Mouse (Mus musculus): ENCODE results near the gene Art5. TPM values are rescaled to one million over a fixed set of nuclear protein-coding genes. Genes with fewer than 3 reads are reported as not detected.
A peak's percentile ranks its signal among the peaks of the same experiment; 100 is the strongest.
"Not testable (repeated sequence)": the region's sequence is repeated elsewhere in the genome, so short reads cannot be mapped to it uniquely, and the experiment has no call there.

Gene Art5
- polyA plus RNA-seq, 1 experiment from 2014 or later = 0.36 TPM

DNA sequence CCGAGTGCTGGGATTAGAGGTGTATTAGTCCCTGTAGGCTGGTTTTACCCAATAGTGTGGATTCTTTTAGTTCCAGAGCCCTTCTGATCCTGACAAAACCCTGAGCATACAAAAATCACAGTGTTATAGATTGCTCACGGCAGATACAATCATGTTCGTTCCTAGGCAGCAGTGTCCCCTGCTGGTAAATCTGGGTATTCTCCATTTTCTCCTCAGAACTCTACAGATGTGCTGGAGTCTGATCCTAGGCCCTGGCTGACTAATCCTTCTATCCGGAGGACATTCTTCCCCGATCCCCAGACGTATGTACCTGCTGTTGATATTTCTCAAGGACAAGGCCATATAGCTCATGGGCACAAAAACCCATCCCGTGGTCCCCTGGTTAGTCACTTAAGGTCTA, 30.8 kb downstream of the Art5 start:
- WGBS (ENCODE audit: insufficient replicate concordance) = 74% methylated on average over 7 of the region's 7 CpGs
- H3K36me3 ChIP-seq = peaks cover 97% of the 10 kb centered on the region
- no peak overlapping the region for H3K4me3 ChIP-seq
- H3K4me2 ChIP-seq = no peak overlapping the region
- ATAC-seq = no peak
- H3K9ac ChIP-seq = no peak overlapping the region
- H3K27me3 ChIP-seq (replicated peaks) = no peaks in the 10 kb centered on the region
- H3K27ac ChIP-seq = no peak overlapping the region
- no peaks in the 10 kb centered on the region for H3K9me3 ChIP-seq (replicated peaks)
- H3K4me1 ChIP-seq = no peaks in the 10 kb centered on the region

GRCm38 (mm10) chr7:102076714-102077296, 32.5 kb downstream of the Art5 start:
- peaks cover 97% of the 10 kb centered on the region for H3K36me3 ChIP-seq
- no peak overlapping the region for H3K9ac ChIP-seq
- H3K4me2 ChIP-seq = no peak overlapping the region
- H3K9me3 ChIP-seq (replicated peaks) = no peaks in the 10 kb centered on the region
- ATAC-seq = peak; percentile 37; the same call in 1 of the 2 replicates
- 75% methylated on average over 7 of the region's 7 CpGs for WGBS (ENCODE audit: insufficient replicate concordance)
- H3K4me1 ChIP-seq = no peaks in the 10 kb centered on the region
- H3K4me3 ChIP-seq = no peak overlapping the region
- no peak overlapping the region for H3K27ac ChIP-seq
- no peaks in the 10 kb centered on the region for H3K27me3 ChIP-seq (replicated peaks)

DNA sequence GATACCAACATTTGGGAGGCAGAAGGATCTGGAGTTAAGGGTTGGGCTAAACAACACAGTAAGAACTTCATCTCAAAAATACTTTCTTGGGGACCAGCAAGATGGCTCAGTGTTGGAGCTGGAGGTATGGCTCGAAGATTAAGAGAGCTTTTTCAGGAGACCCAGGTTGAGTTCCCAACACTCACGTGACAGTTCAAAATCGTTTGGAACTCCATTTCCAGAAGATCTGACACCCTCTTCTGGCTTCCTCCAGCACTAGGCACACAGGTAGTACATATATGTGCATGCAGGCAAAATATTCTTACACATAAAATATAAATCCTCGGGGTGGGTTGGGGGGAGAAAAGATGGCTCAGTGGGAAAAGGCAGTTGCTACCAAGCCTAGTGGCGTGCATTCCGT, 42.9 kb downstream of the Art5 start:
- H3K27ac ChIP-seq = peak overlapping the region; percentile 77
- no peak for ATAC-seq

GRCm38 (mm10) chr7:102065046-102065891, 44.0 kb downstream of the Art5 start, which contains the start of the genes Rnf121, Xndc1 and Xntrpc:
TSS of gene Rnf121 (minus strand) at chr7:102065469.
TSS of gene Xndc1 (plus strand) at chr7:102065511.
TSS of gene Xntrpc (plus strand) at chr7:102065713.
- peak; percentile 99 for ATAC-seq
- Histone ChIP-seq H3K27ac (peak within 1 kb of the TSS; percentile 77), H3K9ac (peak within 1 kb of the TSS; percentile 82), H3K27me3 (replicated peaks) (no peaks in the 10 kb centered on the region), H3K4me2 (peak within 1 kb of the TSS; percentile 87), H3K9me3 (replicated peaks) (no peaks in the 10 kb centered on the region), H3K4me1 (peaks cover 49% of the 10 kb centered on the region), H3K36me3 (peaks cover 24% of the 10 kb centered on the region), H3K4me3 (peak within 1 kb of the TSS; percentile 83)
- under 1% methylated on average over 56 of the region's 56 CpGs for WGBS (ENCODE audit: insufficient replicate concordance)

More for the DNA sequence above, 42.9 kb downstream of the Art5 start:
- Histone ChIP-seq H3K27me3 (replicated peaks) (no peaks in the 10 kb centered on the region), H3K36me3 (peaks cover 29% of the 10 kb centered on the region), H3K4me3 (peak overlapping the region; percentile 83), H3K9ac (peak overlapping the region; percentile 82), H3K9me3 (replicated peaks) (no peaks in the 10 kb centered on the region), H3K4me2 (peak overlapping the region; percentile 87), H3K4me1 (peaks cover 40% of the 10 kb centered on the region)
- WGBS (ENCODE audit: insufficient replicate concordance) = 66% methylated on average over 6 of the region's 6 CpGs

DNA sequence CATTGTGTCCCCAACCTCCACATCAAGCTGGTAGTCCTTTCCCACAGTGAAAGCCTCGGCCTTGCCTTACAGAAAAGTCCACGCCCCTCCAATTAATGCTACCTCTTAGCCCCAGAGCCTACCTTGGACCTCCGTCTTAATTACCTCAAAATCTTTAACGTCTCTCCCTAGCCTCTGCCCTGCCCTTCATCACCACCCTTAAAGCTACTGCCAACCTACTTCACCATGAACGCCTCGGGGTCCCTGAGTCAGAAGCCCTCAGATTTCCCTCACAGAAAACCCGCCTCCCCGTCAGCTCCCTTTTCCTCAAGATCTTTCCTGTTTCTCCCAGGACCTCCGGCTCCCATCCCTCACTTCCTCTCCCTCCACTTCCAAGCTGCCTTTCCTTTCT, 44.6 kb downstream of the Art5 start:
- ATAC-seq = peak; percentile 10; the same call in 1 of the 2 replicates
- Histone ChIP-seq H3K4me3 (peak overlapping the region; percentile 83), H3K36me3 (peaks cover 23% of the 10 kb centered on the region), H3K27ac (peak overlapping the region; percentile 77; the same call in 1 of the 2 replicates), H3K27me3 (replicated peaks) (no peaks in the 10 kb centered on the region), H3K9me3 (replicated peaks) (no peaks in the 10 kb centered on the region), H3K9ac (peak overlapping the region; percentile 82), H3K4me2 (peak overlapping the region; percentile 87), H3K4me1 (peaks cover 51% of the 10 kb centered on the region)
- 0% methylated on average over 9 of the region's 9 CpGs for WGBS (ENCODE audit: insufficient replicate concordance)

DNA sequence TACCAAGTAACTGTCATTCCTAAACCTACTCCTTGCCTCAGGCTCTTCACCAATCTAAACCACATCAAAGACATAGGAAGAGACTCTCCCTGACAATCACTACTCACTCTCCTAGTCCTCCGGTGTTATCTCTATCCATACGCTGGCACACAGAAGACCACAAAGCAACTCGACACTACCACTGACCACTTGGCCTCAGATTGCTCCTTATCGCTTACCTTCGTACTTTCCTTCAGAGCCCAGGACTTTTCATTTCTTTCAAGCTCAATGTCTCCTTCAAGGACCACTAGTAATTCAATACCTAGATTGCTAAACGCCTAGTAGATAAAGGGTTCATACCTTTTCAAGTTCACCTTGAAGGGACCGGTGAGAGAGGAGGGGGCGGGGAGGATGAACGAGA, 45.4 kb downstream of the Art5 start:
- 30% methylated on average over 9 of the region's 9 CpGs for WGBS (ENCODE audit: insufficient replicate concordance)
- Histone ChIP-seq H3K27me3 (replicated peaks) (no peaks in the 10 kb centered on the region), H3K9me3 (replicated peaks) (no peaks in the 10 kb centered on the region), H3K27ac (no peak overlapping the region), H3K36me3 (peaks cover 26% of the 10 kb centered on the region), H3K4me1 (peaks cover 51% of the 10 kb centered on the region), H3K4me3 (peak overlapping the region; percentile 83), H3K9ac (peak overlapping the region; percentile 82), H3K4me2 (peak overlapping the region; percentile 87)
- ATAC-seq = no peak

GRCm38 (mm10) chr7:102062203-102062602, 47.1 kb downstream of the Art5 start:
- H3K36me3 ChIP-seq = peaks cover 33% of the 10 kb centered on the region
- no peak for ATAC-seq
- peaks cover 48% of the 10 kb centered on the region for H3K4me1 ChIP-seq
- no peak overlapping the region for H3K4me3 ChIP-seq
- WGBS (ENCODE audit: insufficient replicate concordance) = 63% methylated on average over 1 of the region's 1 CpGs
- H3K27me3 ChIP-seq (replicated peaks) = no peaks in the 10 kb centered on the region
- H3K4me2 ChIP-seq = no peak overlapping the region
- no peak overlapping the region for H3K9ac ChIP-seq
- H3K9me3 ChIP-seq (replicated peaks) = no peaks in the 10 kb centered on the region
- H3K27ac ChIP-seq = no peak overlapping the region

DNA sequence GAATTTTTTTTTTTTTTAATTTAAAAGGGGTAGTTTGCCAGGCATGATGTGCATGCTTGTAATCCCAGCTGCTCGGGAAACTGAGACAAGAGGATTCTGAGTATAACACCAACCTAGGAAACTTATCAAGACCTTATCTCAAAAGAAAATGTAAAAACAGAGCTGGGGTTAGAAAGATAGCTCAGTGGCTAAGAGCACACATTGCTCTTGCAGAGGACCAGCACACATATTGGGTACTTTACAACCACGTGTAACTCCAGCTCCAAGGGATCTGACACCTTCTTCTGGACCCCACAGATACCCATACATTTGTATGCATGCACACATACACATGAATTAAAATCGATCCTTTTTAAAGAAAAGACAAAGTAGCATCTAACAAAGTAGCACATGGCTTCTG, 47.9 kb downstream of the Art5 start:
- Histone ChIP-seq H3K36me3 (peaks cover 40% of the 10 kb centered on the region), H3K9ac (no peak overlapping the region), H3K27ac (no peak overlapping the region), H3K4me3 (no peak overlapping the region), H3K4me2 (no peak overlapping the region), H3K4me1 (peaks cover 43% of the 10 kb centered on the region), H3K27me3 (replicated peaks) (no peaks in the 10 kb centered on the region), H3K9me3 (replicated peaks) (no peaks in the 10 kb centered on the region)
- ATAC-seq = no peak
- WGBS (ENCODE audit: insufficient replicate concordance) = 35% methylated on average over 3 of the region's 3 CpGs

GRCm38 (mm10) chr7:102048524-102048923, 60.8 kb downstream of the Art5 start:
- H3K9ac ChIP-seq; H3K9me3 ChIP-seq (replicated peaks); ATAC-seq; H3K27ac ChIP-seq; H3K4me1 ChIP-seq; H3K4me3 ChIP-seq; H3K27me3 ChIP-seq (replicated peaks); H3K4me2 ChIP-seq: not testable (repeated sequence)
- peaks cover 23% of the 10 kb centered on the region for H3K36me3 ChIP-seq

Other genes with a start within 250 kb of the Art5 start
- gene Anapc15, start 245.8 kb downstream of the Art5 start, polyA plus RNA-seq (2016; fragmentation: Nextera tagmentation; extraction: Ambion mirVana) = 72.0 and 82.2 TPM in 2 replicates
- 0.50 and 0.70 TPM in 2 replicates for gene Folr1, start 238.7 kb downstream of the Art5 start, polyA plus RNA-seq (2016; fragmentation: Nextera tagmentation; extraction: Ambion mirVana)
- gene Lamtor1, start 203.6 kb downstream of the Art5 start, polyA plus RNA-seq (2016; fragmentation: Nextera tagmentation; extraction: Ambion mirVana) = 82.3 and 82.5 TPM in 2 replicates
- 0.14 and 0.30 TPM in 2 replicates for gene Tomt, start 203.1 kb downstream of the Art5 start, polyA plus RNA-seq (2016; fragmentation: Nextera tagmentation; extraction: Ambion mirVana)
- 2.8 and 3.6 TPM in 2 replicates for gene Lrrc51, start 175.6 kb downstream of the Art5 start, polyA plus RNA-seq (2016; fragmentation: Nextera tagmentation; extraction: Ambion mirVana)
- gene Numa1, start 175.4 kb downstream of the Art5 start, polyA plus RNA-seq (2016; fragmentation: Nextera tagmentation; extraction: Ambion mirVana) = 48.7 and 53.0 TPM in 2 replicates
- gene Il18bp, start 90.8 kb downstream of the Art5 start, polyA plus RNA-seq (2016; fragmentation: Nextera tagmentation; extraction: Ambion mirVana) = 4.5 and 4.9 TPM in 2 replicates
- 12.7 and 13.4 TPM in 2 replicates for gene Rnf121, start 44.0 kb downstream of the Art5 start, polyA plus RNA-seq (2016; fragmentation: Nextera tagmentation; extraction: Ambion mirVana)
- gene Xndc1, start 44.0 kb downstream of the Art5 start, polyA plus RNA-seq (2016; fragmentation: Nextera tagmentation; extraction: Ambion mirVana) = 20.2 and 21.0 TPM in 2 replicates
- gene Xntrpc, start 43.8 kb downstream of the Art5 start, polyA plus RNA-seq (2016; fragmentation: Nextera tagmentation; extraction: Ambion mirVana) = 0.33 and 0.41 TPM in 2 replicates
- gene Trpc2, start 26.4 kb downstream of the Art5 start, polyA plus RNA-seq (2016; fragmentation: Nextera tagmentation; extraction: Ambion mirVana) = not detected in 2 replicates
- gene Art1, start 7.7 kb downstream of the Art5 start, polyA plus RNA-seq (2016; fragmentation: Nextera tagmentation; extraction: Ambion mirVana) = 0.12 and 0.42 TPM in 2 replicates
- gene Chrna10, start 7.3 kb upstream of the Art5 start, polyA plus RNA-seq (2016; fragmentation: Nextera tagmentation; extraction: Ambion mirVana) = not detected in 2 replicates
- 30.4 and 31.0 TPM in 2 replicates for gene Nup98, start 100.7 kb upstream of the Art5 start, polyA plus RNA-seq (2016; fragmentation: Nextera tagmentation; extraction: Ambion mirVana)
- 28.5 and 28.6 TPM in 2 replicates for gene Pgap2, start 100.7 kb upstream of the Art5 start, polyA plus RNA-seq (2016; fragmentation: Nextera tagmentation; extraction: Ambion mirVana)
- 61.3 and 63.3 TPM in 2 replicates for gene Rhog, start 146.6 kb upstream of the Art5 start, polyA plus RNA-seq (2016; fragmentation: Nextera tagmentation; extraction: Ambion mirVana)
- 19.5 and 19.9 TPM in 2 replicates for gene Stim1, start 158.3 kb upstream of the Art5 start, polyA plus RNA-seq (2016; fragmentation: Nextera tagmentation; extraction: Ambion mirVana)